Mouse (Mus musculus) urinary bladder, postnatal 14 days (tissue): ENCODE data around the gene Ap5m1.

ENCODE experiments used
- DNase-seq: peaks from one replicate; pipeline ENCODE4 v3.0.0; 2021; ENCODE audit warnings: low spot score

Ap5m1 gene

DNA sequence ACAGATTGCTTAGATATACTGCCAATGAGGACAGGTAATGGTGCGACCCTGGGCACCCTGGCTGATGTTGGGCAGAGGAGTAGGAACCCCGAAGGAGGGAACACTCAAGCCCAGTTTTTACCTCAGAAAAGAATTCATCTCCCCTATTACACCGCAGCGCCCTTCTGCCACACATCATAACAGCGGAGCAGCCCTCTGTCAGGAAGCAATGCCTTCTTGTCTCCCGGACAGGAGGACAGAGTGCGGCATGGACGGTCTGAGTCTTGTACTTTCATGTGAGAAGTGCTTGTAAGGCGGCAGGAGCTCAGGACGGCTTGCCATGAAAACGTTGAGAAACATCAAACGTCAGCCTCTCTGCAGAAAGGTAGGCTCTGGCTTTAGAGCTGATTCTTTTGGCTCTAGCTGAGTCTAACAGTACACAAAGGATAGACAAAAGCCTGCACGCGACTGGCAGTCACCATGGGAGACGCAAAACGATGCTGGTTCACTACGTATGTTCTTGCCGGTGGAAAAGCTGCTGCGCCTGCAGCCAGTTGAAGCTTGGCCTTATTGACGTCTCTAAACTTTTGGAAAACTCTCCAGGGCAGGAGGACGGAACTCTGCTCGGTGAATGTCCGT is 61.4 kb downstream of the Ap5m1 start:
- DNase-seq = no peak

DNA sequence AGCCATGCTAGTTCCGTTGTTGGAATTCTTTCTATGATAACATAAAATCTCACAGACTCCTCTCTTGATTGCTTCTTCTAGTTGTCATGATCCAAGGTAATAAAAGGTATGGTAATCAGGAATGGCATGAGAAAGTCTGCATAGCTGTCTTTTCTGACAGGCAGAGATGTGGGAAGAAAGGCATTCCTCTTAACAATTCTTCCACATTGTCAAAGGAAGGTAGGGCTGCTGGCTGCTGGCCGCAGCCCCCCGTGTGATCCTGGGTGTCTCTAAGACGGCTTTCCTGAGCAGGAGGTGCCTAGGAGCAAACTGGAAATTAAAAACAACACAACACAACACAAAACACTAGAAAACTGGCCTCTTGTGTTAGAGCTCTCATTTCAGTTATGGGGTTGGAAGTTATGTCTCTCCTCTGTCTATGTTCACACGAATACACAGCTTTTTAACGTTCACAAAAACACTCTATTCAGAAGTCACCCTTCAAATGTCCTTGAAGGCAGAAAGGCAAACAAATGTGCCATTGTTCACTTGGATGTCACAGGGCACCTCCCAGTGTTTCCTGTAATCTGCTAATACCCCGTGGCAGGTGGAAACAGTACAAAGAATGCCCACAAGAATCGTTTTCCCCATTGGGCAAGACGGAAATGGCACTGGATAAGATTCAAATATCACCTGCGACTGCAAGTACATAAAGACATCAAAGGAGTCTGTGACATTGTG is 62.8 kb downstream of the Ap5m1 start:
- DNase-seq = no peak

DNA sequence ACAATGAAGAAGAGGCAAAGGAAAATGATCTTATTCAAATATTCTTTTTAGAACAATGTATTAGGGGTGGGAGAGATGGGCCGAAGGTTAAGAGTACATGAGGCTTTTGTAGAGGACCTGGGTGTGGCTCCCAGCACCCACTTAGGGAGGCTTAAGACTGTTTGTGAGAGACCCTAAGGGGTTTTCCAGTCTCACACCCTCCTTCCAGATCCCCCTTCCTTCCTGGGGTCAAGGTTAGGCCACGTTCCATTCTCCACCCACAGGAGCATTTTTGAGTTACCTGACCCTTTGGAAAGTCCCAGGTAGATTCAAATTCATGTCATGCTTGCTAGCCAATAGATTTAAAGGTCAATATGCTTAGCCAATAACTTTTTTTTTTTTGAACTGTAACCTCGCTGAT is 66.5 kb downstream of the Ap5m1 start:
- DNase-seq = no peak

DNA sequence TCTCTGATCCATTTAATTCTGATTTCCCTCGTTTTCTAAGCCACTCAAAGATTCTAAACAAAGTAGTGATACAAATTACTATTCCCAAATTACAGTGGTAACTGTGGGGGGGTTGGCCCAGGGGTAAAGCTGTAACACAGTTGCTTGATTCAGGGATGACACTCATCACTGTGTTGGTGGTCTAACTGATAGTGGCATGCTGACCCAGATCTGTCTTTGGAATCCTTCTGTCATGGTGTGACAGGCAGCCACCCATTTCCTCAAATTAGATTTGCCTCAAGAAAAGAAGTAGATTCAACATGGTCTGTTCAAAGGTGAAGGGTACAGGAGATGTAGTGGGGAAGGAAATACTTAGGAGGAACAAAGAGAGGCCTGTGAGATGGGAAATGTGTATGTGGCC is 72.3 kb downstream of the Ap5m1 start:
- no peak for DNase-seq

DNA sequence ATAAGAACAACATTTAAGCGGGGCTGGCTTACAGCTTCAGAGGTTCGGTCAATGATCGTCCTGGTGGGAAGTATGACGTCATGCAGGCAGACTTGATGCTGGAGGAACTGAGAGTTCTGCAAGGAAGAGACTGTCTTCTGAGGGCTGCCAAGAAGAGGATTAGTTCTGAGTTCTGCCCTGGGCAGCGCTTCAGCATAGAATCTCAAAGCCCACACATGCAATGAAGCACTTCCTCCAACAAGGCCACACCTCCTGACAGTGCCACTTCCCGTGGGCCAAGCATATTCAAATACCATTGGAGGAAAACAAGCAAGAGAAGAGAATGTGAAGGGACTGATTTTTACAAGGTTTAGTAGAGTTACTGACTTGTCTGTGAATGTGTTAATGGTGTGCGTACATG is 74.9 kb downstream of the Ap5m1 start:
- no peak for DNase-seq
